In genomic region chr6:114888922-114889321, GRCm38 (mm10) we compare ENCODE assay signal across 9 mouse cellular contexts.
DNase-seq lines count a peak whose midpoint lies in the region; ATAC-seq and TF ChIP-seq lines count a peak whose summit lies in the region.
"Had no signal": no experiment of that assay in that cellular context is flagged by ENCODE, and none has a peak within 500 bp of the region (broad histone marks: within the 10 kb centered on the region; RNA-seq: fewer than 3 reads in every experiment).

No protein-coding gene starts in this region.

- peak; percentile 76 for ATAC-seq in forebrain, postnatal 0 days
- no peak for ATAC-seq in megakaryocyte progenitor cell, adult 5-6 weeks (replicated peaks; ENCODE audit: poor library complexity)

- 7% methylated on average over 13 of the region's 13 CpGs for WGBS in forebrain, postnatal 0 days
- 32% methylated on average over 13 of the region's 13 CpGs for WGBS in lung, adult 2 months

- H3K4me3 ChIP-seq in brown adipose tissue, adult 24 weeks (ENCODE audit: insufficient read depth, low read depth, low read length) = no peak overlapping the region
- H3K4me3 ChIP-seq in forebrain, postnatal 0 days (ENCODE audit: low read depth, low read length) = no peak overlapping the region
- no peak overlapping the region for H3K4me3 ChIP-seq in lung, adult 2 months (replicated peaks; ENCODE audit: extremely low read depth, low read depth, low read length)

- H3K9me3 ChIP-seq in forebrain, postnatal 0 days (ENCODE audit: low read length) = no peaks in the 10 kb centered on the region

- H3K4me2 ChIP-seq in forebrain, postnatal 0 days (ENCODE audit: low read depth) = peak overlapping the region; percentile 17; the same call in 1 of the 2 replicates

- intact Hi-C loops in heart, postnatal 36 days (cut with DNase I) = no loop called here

- H3K36me3 ChIP-seq in forebrain, postnatal 0 days (ENCODE audit: insufficient read depth) = peaks cover 4% of the 10 kb centered on the region; the same call in 1 of the 2 replicates

- no peaks in the 10 kb centered on the region for H3K27me3 ChIP-seq in forebrain, postnatal 0 days (ENCODE audit: insufficient read depth, low read length)
- H3K27me3 ChIP-seq: CH12.LX had no signal

- no peak for TF ChIP-seq POLR2A in lung, adult 2 months (IDR thresholded peaks at IDR 0.05; ENCODE audit: borderline replicate concordance, extremely low read depth, low read depth, low read length)

- TF ChIP-seq CTCF in forebrain, postnatal 0 days (IDR thresholded peaks at IDR 0.05; ENCODE audit: low read depth) = peak; percentile 59
- TF ChIP-seq CTCF in lung, adult 2 months (IDR thresholded peaks at IDR 0.05; ENCODE audit: insufficient read depth, low read length) = peak; percentile 40; the same call in 1 of the 2 replicates

- 0 out of 2 replicates have a peak overlapping the region, but pooled peaks have one; percentile 25 for H3K9ac ChIP-seq in forebrain, postnatal 0 days

- peaks cover 58% of the 10 kb centered on the region for H3K4me1 ChIP-seq in brown adipose tissue, adult 24 weeks (ENCODE audit: control insufficient read depth, insufficient read depth, insufficient read length, low read length)
- H3K4me1 ChIP-seq in forebrain, postnatal 0 days (ENCODE audit: insufficient read depth) = peaks cover 40% of the 10 kb centered on the region
- H3K4me1 ChIP-seq in lung, adult 2 months (ENCODE audit: control insufficient read depth, insufficient read depth, low read length) = peaks cover 57% of the 10 kb centered on the region

- peak overlapping the region; percentile 40; the same call in 1 of the 2 replicates for H3K27ac ChIP-seq in brown adipose tissue, adult 24 weeks (replicated peaks; ENCODE audit: low read depth, low read length)
- peak overlapping the region; percentile 70 for H3K27ac ChIP-seq in forebrain, postnatal 0 days (ENCODE audit: low read depth, low read length)

- DNase-seq in 3134 (ENCODE audit: extremely low read depth, insufficient read length, low spot score) = peak; percentile 97
- DNase-seq in forebrain, postnatal 0 days = peak; percentile 68
- peak; percentile 65 to 70 for DNase-seq in heart, postnatal 36 days
- DNase-seq in layer of hippocampus, adult 18-20 months (ENCODE audit: low spot score in 2 of 2) = peak; percentile 71 to 88
- peak; percentile 69 for DNase-seq in lung, adult 2 months
- peak; percentile 91 for DNase-seq in retina, postnatal 1 day
